Mouse (Mus musculus): Measurements from ENCODE around the gene Nmur1.

- TF ChIP-seq CTCF (IDR thresholded peaks at IDR 0.05; ENCODE audit: control insufficient read depth, insufficient read depth, insufficient read length), result peak; percentile 30
- TF ChIP-seq MYOG (IDR thresholded peaks at IDR 0.05; ENCODE audit: control insufficient read depth, extremely low read depth, insufficient read length), result no peak
- no peak for TF ChIP-seq CEBPB (IDR thresholded peaks at IDR 0.05; ENCODE audit: low read depth)
Measured at GRCm38 (mm10) chr1:86438501-86438900, 12.5 kb upstream of the Nmur1 start.
